ENCODE assay signal across 8 mouse cellular contexts in genomic region chr2:104027458-104028138, GRCm38 (mm10). TPM values are rescaled to one million over a fixed set of nuclear protein-coding genes. Genes with fewer than 3 reads are reported as not detected.
A peak's percentile ranks its signal among the peaks of the same experiment; 100 is the strongest.
DNase-seq lines count a peak whose midpoint lies in the region; ATAC-seq and TF ChIP-seq lines count a peak whose summit lies in the region.

Fbxo3 (plus strand) TSS chr2:104027721.

- no peaks in the 10 kb centered on the region for H3K27me3 ChIP-seq in heart, embryonic 10.5 days (ENCODE audit: insufficient read depth, poor library complexity, severe bottlenecking)
- H3K27me3 ChIP-seq in kidney, embryonic 15.5 days = no peaks in the 10 kb centered on the region
- H3K27me3 ChIP-seq in limb, embryonic 15.5 days = no peaks in the 10 kb centered on the region
- H3K27me3 ChIP-seq in midbrain, postnatal 0 days (ENCODE audit: insufficient read depth, low read length) = no peaks in the 10 kb centered on the region

- H3K4me1 ChIP-seq in bone marrow macrophage, adult 2 months (ENCODE audit: control insufficient read depth, insufficient read depth, low read length) = peaks cover 5% of the 10 kb centered on the region
- H3K4me1 ChIP-seq in embryonic fibroblast, embryonic 13.5 days (ENCODE audit: control insufficient read depth, insufficient read depth, low read length) = peaks cover 2% of the 10 kb centered on the region
- peaks cover 16% of the 10 kb centered on the region; the same call in 1 of the 2 replicates for H3K4me1 ChIP-seq in heart, embryonic 10.5 days
- peaks cover 18% of the 10 kb centered on the region for H3K4me1 ChIP-seq in kidney, embryonic 15.5 days
- H3K4me1 ChIP-seq in limb, embryonic 15.5 days = peaks cover 15% of the 10 kb centered on the region; the same call in 1 of the 2 replicates
- peaks cover 7% of the 10 kb centered on the region for H3K4me1 ChIP-seq in midbrain, postnatal 0 days (ENCODE audit: insufficient read depth, low read length)

- H3K36me3 ChIP-seq in heart, embryonic 10.5 days = peaks cover 5% of the 10 kb centered on the region; the same call in 1 of the 2 replicates
- H3K36me3 ChIP-seq in kidney, embryonic 15.5 days = peaks cover 9% of the 10 kb centered on the region
- H3K36me3 ChIP-seq in limb, embryonic 15.5 days = peaks cover 5% of the 10 kb centered on the region
- peaks cover 4% of the 10 kb centered on the region; the same call in 1 of the 2 replicates for H3K36me3 ChIP-seq in midbrain, postnatal 0 days (ENCODE audit: insufficient read depth, low read length)

- ATAC-seq in kidney, embryonic 15.5 days (replicated peaks; ENCODE audit: low FRiP score) = peak; percentile 97
- ATAC-seq in limb, embryonic 15.5 days (ENCODE audit: insufficient number of reproducible peaks, low FRiP score, low TSS enrichment, low read depth) = peak; percentile 91
- peak; percentile 94 for ATAC-seq in midbrain, postnatal 0 days (ENCODE audit: low FRiP score)

- TF ChIP-seq CTCF in bone marrow macrophage, adult 2 months (IDR thresholded peaks at IDR 0.05; ENCODE audit: low read depth, low read length) = peak; percentile 23; the same call in 1 of the 2 replicates
- TF ChIP-seq CTCF in embryonic fibroblast, embryonic 13.5 days (IDR thresholded peaks at IDR 0.05; ENCODE audit: borderline replicate concordance, insufficient read depth, low read length) = no peak
- no peak; the same call in 1 of the 2 replicates for TF ChIP-seq CTCF in midbrain, postnatal 0 days (IDR thresholded peaks at IDR 0.05)

- peak within 1 kb of the TSS; percentile 86 for H3K9ac ChIP-seq in kidney, embryonic 15.5 days
- H3K9ac ChIP-seq in limb, embryonic 15.5 days = peak within 1 kb of the TSS; percentile 91
- H3K9ac ChIP-seq in midbrain, postnatal 0 days (replicated peaks; ENCODE audit: low read length, poor library complexity, severe bottlenecking) = peak within 1 kb of the TSS; percentile 98

- WGBS in heart, embryonic 10.5 days = under 1% methylated on average over 43 of the region's 44 CpGs
- WGBS in kidney, embryonic 15.5 days = under 1% methylated on average over 36 of the region's 44 CpGs
- WGBS in limb, embryonic 15.5 days = under 1% methylated on average over 39 of the region's 44 CpGs
- under 1% methylated on average over 28 of the region's 44 CpGs for WGBS in midbrain, postnatal 0 days

- 0 out of 2 replicates have a peak, but pooled peaks have one; percentile 39 for TF ChIP-seq POLR2A in bone marrow macrophage, adult 2 months (IDR thresholded peaks at IDR 0.05; ENCODE audit: borderline replicate concordance, low read depth, low read length)
- TF ChIP-seq POLR2A in embryonic fibroblast, embryonic 13.5 days (IDR thresholded peaks at IDR 0.05; ENCODE audit: low read depth, low read length) = peak; percentile 92

- H3K4me3 ChIP-seq in bone marrow macrophage, adult 2 months (ENCODE audit: insufficient read depth, low read length) = peak within 1 kb of the TSS; percentile 94
- H3K4me3 ChIP-seq in embryonic fibroblast, embryonic 13.5 days (ENCODE audit: insufficient read depth, low read length) = peak within 1 kb of the TSS; percentile 88
- H3K4me3 ChIP-seq in heart, embryonic 10.5 days = peak within 1 kb of the TSS; percentile 83
- peak within 1 kb of the TSS; percentile 97 for H3K4me3 ChIP-seq in kidney, embryonic 15.5 days (replicated peaks)
- peak within 1 kb of the TSS; percentile 81 for H3K4me3 ChIP-seq in limb, embryonic 15.5 days
- peak within 1 kb of the TSS; percentile 66 for H3K4me3 ChIP-seq in midbrain, postnatal 0 days (ENCODE audit: low read depth, low read length)

- DNase-seq in A20 (ENCODE audit: low read depth, low spot score) = peak; percentile 92
- DNase-seq in heart, embryonic 10.5 days (ENCODE audit: low spot score) = peak; percentile 97
- peak; percentile 77 for DNase-seq in midbrain, postnatal 0 days (ENCODE audit: low spot score)
- peak; percentile 84 to 91 for DNase-seq in spleen, postnatal 10 days (ENCODE audit: low spot score in 2 of 2)

- no peaks in the 10 kb centered on the region for H3K9me3 ChIP-seq in heart, embryonic 10.5 days
- H3K9me3 ChIP-seq in kidney, embryonic 15.5 days (replicated peaks) = no peaks in the 10 kb centered on the region; the same call in 1 of the 2 replicates
- H3K9me3 ChIP-seq in limb, embryonic 15.5 days = no peaks in the 10 kb centered on the region
- no peaks in the 10 kb centered on the region for H3K9me3 ChIP-seq in midbrain, postnatal 0 days (ENCODE audit: low read length)

- H3K4me2 ChIP-seq in kidney, embryonic 15.5 days = peak within 1 kb of the TSS; percentile 74
- peak within 1 kb of the TSS; percentile 75 for H3K4me2 ChIP-seq in limb, embryonic 15.5 days
- H3K4me2 ChIP-seq in midbrain, postnatal 0 days (ENCODE audit: low read depth, low read length, poor library complexity, severe bottlenecking) = peak within 1 kb of the TSS; percentile 67

- H3K27ac ChIP-seq in bone marrow macrophage, adult 2 months (ENCODE audit: insufficient read depth, low read depth, low read length) = peak within 1 kb of the TSS; percentile 29
- peak within 1 kb of the TSS; percentile 2; the same call in 1 of the 2 replicates for H3K27ac ChIP-seq in embryonic fibroblast, embryonic 13.5 days (ENCODE audit: insufficient read depth, low read length)
- peak within 1 kb of the TSS; percentile 95 for H3K27ac ChIP-seq in heart, embryonic 10.5 days
- H3K27ac ChIP-seq in kidney, embryonic 15.5 days = peak within 1 kb of the TSS; percentile 77
- peak within 1 kb of the TSS; percentile 44 for H3K27ac ChIP-seq in limb, embryonic 15.5 days
- H3K27ac ChIP-seq in midbrain, postnatal 0 days (ENCODE audit: low read depth, low read length) = peak within 1 kb of the TSS; percentile 82

RNA-seq across cellular contexts. Expression of gene Fbxo3, which starts in this region (rescaled TPM):
- polyA plus RNA-seq in bone marrow macrophage, adult 2 months (2012; ENCODE audit: insufficient read depth, insufficient read length, missing spikeins) = 43.2 and 44.3 TPM in 2 replicates
- 39.9 and 43.5 TPM in 2 replicates for polyA plus RNA-seq in embryonic fibroblast, embryonic 13.5 days (2011; ENCODE audit: insufficient read length, low read depth, missing spikeins)
- 46.2 and 46.3 TPM in 2 replicates for polyA plus RNA-seq in heart, embryonic 10.5 days (2016; fragmentation: Nextera tagmentation; extraction: Ambion mirVana)
- polyA plus RNA-seq in kidney, embryonic 15.5 days (2015; fragmentation: Nextera tagmentation; extraction: Ambion mirVana) = 54.3 and 56.6 TPM in 2 replicates
- polyA plus RNA-seq in limb, embryonic 15.5 days (2015; fragmentation: Nextera tagmentation; extraction: Ambion mirVana) = 52.0 and 53.5 TPM in 2 replicates
- 73.2 and 87.3 TPM in 2 replicates for total RNA-seq in midbrain, postnatal 0 days (2014; rRNA removed)
- polyA plus RNA-seq in midbrain, postnatal 0 days (2015; fragmentation: Nextera tagmentation; extraction: Ambion mirVana) = 69.3 and 71.7 TPM in 2 replicates

Comparison
In these comparisons a context has a peak if more than half of its experiments do, and no peak if none do; other contexts are left out.
1. Peak in every context shown above with its lines: DNase-seq, ATAC-seq, H3K4me3 ChIP-seq and H3K27ac ChIP-seq.
2. H3K27ac ChIP-seq: peak in every context shown above with its lines; median percentile 95 in heart, embryonic 10.5 days; 82 in midbrain, postnatal 0 days; 77 in kidney, embryonic 15.5 days; 44 in limb, embryonic 15.5 days; 29 in bone marrow macrophage, adult 2 months; 2 in embryonic fibroblast, embryonic 13.5 days.